Mouse (Mus musculus): Measurements from ENCODE around the gene Atp2b1.

- TF ChIP-seq GATA1 (IDR thresholded peaks at IDR 0.05; ENCODE audit: low read length) (no peak), TAL1 (IDR thresholded peaks at IDR 0.05; ENCODE audit: low read length) (no peak)
These were observed 126.0 kb downstream of the Atp2b1 start for GRCm38 (mm10) chr10:99040171-99040570.
